Comparison of ENCODE assay signal across 8 mouse cellular contexts in the genomic region with DNA sequence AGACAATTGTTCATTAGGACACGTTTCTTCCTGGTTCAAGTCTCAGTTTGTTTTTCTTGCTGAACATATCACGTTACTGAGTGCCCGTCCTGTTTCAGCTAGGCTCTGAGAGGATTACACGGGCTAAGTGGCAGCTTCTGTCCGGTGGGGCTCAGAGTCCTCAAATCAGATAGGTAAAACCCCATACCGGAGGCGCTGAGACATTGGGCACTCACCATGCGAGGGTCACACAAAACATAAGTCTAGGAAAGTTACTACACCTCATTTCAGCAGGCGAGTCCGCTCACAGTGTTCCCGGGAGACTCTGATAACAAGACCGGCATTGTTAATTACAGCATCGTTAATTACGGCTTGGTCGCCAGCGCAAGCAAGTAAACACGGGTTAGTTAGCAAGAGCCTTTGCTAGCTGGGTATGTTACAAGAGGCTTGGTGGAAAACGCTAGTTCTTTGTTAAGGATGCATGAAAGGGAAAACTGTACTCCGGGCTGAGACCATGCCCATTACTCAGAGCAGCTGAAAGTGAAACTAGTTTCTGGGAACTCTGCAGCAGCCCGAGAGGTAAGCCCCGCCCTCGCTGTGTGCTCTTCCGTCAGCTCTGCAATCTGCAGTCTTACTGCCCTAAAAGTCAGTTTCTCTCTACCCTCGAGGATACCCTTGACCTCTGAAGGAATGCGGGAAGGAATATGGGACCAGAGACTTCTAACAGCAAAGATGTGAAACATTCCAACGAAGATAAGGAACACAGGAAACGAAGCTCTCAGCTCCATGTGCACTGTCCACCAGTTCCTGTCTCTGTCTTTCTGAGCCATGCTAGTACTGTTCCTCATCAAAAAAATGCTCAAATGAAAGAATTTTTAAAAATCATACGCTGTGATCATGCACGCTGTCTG. TPM values are rescaled to one million over a fixed set of nuclear protein-coding genes. Genes with fewer than 3 reads are reported as not detected.
DNase-seq lines count a peak whose midpoint lies in the region; ATAC-seq lines count a peak whose summit lies in the region.

No protein-coding gene starts in this region.

- 3% methylated on average over 29 of the region's 29 CpGs for WGBS in hindbrain, embryonic 16.5 days
- 2% methylated on average over 29 of the region's 29 CpGs for WGBS in macrophage (ENCODE audit: missing documents)

- peak; percentile 99 for DNase-seq in R1 (ENCODE audit: low read depth, low spot score)
- DNase-seq in cerebellum, postnatal 25 days = peak; percentile 44 to 46
- peak; percentile 64 for DNase-seq in gastrocnemius, adult 18-20 months (ENCODE audit: low spot score)
- DNase-seq in left cerebral cortex, adult 18-20 months (ENCODE audit: low spot score in 2 of 2) = peak; percentile 13 to 39
- DNase-seq in retina, postnatal 7 days (ENCODE audit: low read depth, low spot score) = peak; percentile 24
- peak; percentile 59 for DNase-seq in urinary bladder, adult 2 months (ENCODE audit: low spot score)

- H3K4me1 ChIP-seq in hindbrain, embryonic 16.5 days (ENCODE audit: control insufficient read depth, insufficient read depth, low read depth, low read length) = no peaks in the 10 kb centered on the region; the same call in 1 of the 2 replicates

- no peaks in the 10 kb centered on the region for H3K36me3 ChIP-seq in hindbrain, embryonic 16.5 days (ENCODE audit: control insufficient read depth, insufficient read depth, low read length)
- H3K36me3 ChIP-seq in macrophage (ENCODE audit: inconsistent target) = no peaks in the 10 kb centered on the region

- H3K9ac ChIP-seq in hindbrain, embryonic 16.5 days (ENCODE audit: low read depth, low read length) = peak overlapping the region; percentile 64

- H3K27me3 ChIP-seq in hindbrain, embryonic 16.5 days (replicated peaks; ENCODE audit: control insufficient read depth, insufficient read depth, low read length) = no peaks in the 10 kb centered on the region

- H3K9me3 ChIP-seq in hindbrain, embryonic 16.5 days (ENCODE audit: control insufficient read depth, low read length) = no peaks in the 10 kb centered on the region

- H3K27ac ChIP-seq in hindbrain, embryonic 16.5 days (ENCODE audit: low read depth, low read length) = peak overlapping the region; percentile 63
- peak overlapping the region; percentile 78 for H3K27ac ChIP-seq in macrophage

- H3K4me3 ChIP-seq in hindbrain, embryonic 16.5 days (ENCODE audit: low read length) = peak overlapping the region; percentile 66
- peak overlapping the region; percentile 96 for H3K4me3 ChIP-seq in macrophage (ENCODE audit: inconsistent target)

- H3K4me2 ChIP-seq in hindbrain, embryonic 16.5 days (ENCODE audit: low read length) = peak overlapping the region; percentile 91

- no peaks in the 10 kb centered on the region for H3K79me2 ChIP-seq in macrophage (ENCODE audit: inconsistent target)

- ATAC-seq in hindbrain, embryonic 16.5 days = peak; percentile 97

RNA-seq across cellular contexts. Expression of gene Cggbp1, which starts 21.9 kb away (rescaled TPM):
- total RNA-seq in gastrocnemius, adult 18-20 months (2021) = 10 to 100 TPM; 21.7 to 23.9 TPM
- 59.4 and 68.2 TPM in 2 replicates for polyA plus RNA-seq in hindbrain, embryonic 16.5 days (2015; fragmentation: Nextera tagmentation; extraction: Ambion mirVana)
- 10 to 100 TPM; 59.0 to 62.7 TPM for total RNA-seq in left cerebral cortex, adult 18-20 months (2021)
- total RNA-seq in macrophage (2018; cell fraction: chromatin; rRNA removed) = 10 to 100 TPM; 22.0 to 86.7 (median 48.8) TPM
- 100 to 1,000 TPM in 3 of 26 experiments, 10 to 100 TPM in 23; 74.1 to 135 (median 85.7) TPM for total RNA-seq in macrophage (2018; cell fraction: cytosol; rRNA removed)
- 100 to 1,000 TPM in 6 of 26 experiments, 10 to 100 TPM in 20; 35.3 to 150 (median 86.8) TPM for total RNA-seq in macrophage (2018; cell fraction: nucleus; rRNA removed)
- polyA plus RNA-seq in macrophage (2018) = 51.1 to 59.0 TPM (median 55.2 TPM) in 3 replicates
- 46.5 and 51.7 TPM in 2 replicates for polyA plus RNA-seq in urinary bladder, adult 2 months (2012; rRNA removed)

RNA-seq across cellular contexts. Expression of gene Zfp654, which starts 22.2 kb away (rescaled TPM):
- 10 to 100 TPM; 10.7 to 10.8 TPM for total RNA-seq in gastrocnemius, adult 18-20 months (2021)
- 4.3 and 5.0 TPM in 2 replicates for polyA plus RNA-seq in hindbrain, embryonic 16.5 days (2015; fragmentation: Nextera tagmentation; extraction: Ambion mirVana)
- 10 to 100 TPM; 17.1 to 17.7 TPM for total RNA-seq in left cerebral cortex, adult 18-20 months (2021)
- 10 to 100 TPM in 24 of 26 experiments, 1 to 10 TPM in 2; 7.9 to 22.8 (median 17.0) TPM for total RNA-seq in macrophage (2018; cell fraction: chromatin; rRNA removed)
- total RNA-seq in macrophage (2018; cell fraction: cytosol; rRNA removed) = 10 to 100 TPM in 1 of 26 experiments, 1 to 10 TPM in 25; 5.6 to 10.6 (median 7.7) TPM
- total RNA-seq in macrophage (2018; cell fraction: nucleus; rRNA removed) = 10 to 100 TPM in 23 of 26 experiments, 1 to 10 TPM in 3; 8.6 to 25.0 (median 15.6) TPM
- polyA plus RNA-seq in macrophage (2018) = 6.0 to 6.8 TPM (median 6.4 TPM) in 3 replicates
- polyA plus RNA-seq in urinary bladder, adult 2 months (2012; rRNA removed) = 8.4 and 8.5 TPM in 2 replicates

Comparison
In these comparisons a context has a peak if more than half of its experiments do, and no peak if none do; other contexts are left out.
1. Peak in every context shown above with its lines: DNase-seq, ATAC-seq, H3K4me3 ChIP-seq and H3K27ac ChIP-seq.
2. DNase-seq: peak in every context shown above with its lines; median percentile 99 in R1; 64 in gastrocnemius, adult 18-20 months; 59 in urinary bladder, adult 2 months; 45 in cerebellum, postnatal 25 days; 26 in left cerebral cortex, adult 18-20 months; 24 in retina, postnatal 7 days.